Mouse (Mus musculus): Measurements from ENCODE around the gene Jak2. TPM values are rescaled to one million over a fixed set of nuclear protein-coding genes. Genes with fewer than 3 reads are reported as not detected.

Jak2 gene
- total RNA-seq, 2 experiments from 2014 or later, result 16.2 to 20.1 TPM

DNA sequence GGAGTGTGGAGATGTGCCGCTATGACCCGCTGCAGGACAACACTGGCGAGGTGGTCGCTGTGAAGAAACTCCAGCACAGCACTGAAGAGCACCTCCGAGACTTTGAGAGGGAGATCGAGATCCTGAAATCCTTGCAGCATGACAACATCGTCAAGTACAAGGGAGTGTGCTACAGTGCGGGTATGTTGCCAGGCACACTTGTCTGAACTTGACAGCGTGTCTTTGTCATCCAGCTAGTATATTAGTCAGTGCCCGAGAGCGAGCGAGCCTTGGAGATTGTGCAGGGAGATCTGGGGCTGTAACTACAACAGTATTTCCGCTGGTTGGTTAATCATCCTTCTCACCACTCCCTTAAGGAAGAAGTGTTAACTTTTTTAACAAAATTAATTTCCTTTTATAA is 49.3 kb downstream of the Jak2 start:
- no peak for DNase-seq

DNA sequence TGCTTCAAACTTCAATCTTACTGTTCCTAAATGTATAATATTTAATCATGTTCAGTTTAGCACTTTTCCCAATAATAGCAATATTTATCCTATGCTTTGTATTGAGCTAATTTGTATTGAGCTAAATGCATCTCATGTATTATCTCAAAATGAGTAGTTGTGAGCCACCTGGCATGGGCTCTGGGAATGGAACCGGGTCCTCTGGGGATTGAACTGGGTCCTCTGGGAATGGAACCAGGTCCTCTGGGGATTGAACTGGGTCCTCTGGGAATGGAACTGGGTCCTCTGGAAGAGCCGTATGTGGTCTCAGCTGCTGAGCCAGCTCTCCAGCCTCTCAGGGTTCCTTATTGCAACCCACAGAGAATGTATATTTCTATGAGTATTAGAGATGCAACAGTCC is 50.5 kb downstream of the Jak2 start:
- no peak for DNase-seq

DNA sequence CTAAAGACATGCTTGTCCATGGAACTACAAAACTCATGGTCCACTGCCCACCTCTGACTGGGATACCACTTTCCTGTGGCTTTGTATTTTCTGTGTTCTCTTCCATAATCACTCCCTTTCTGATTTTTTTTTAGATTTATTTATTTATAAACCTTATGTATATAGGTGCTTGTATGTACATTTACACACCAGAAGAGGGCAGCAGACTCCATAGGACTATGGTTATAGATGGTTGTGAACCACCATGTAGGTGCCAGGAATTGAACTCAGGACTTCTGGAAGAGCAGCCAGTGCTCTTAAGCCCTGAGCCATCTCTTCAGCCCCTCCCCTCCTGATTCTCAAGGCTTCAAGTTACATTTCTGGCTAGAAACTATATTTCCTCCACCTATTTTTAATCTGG is 57.2 kb downstream of the Jak2 start:
- no peak for DNase-seq

DNA sequence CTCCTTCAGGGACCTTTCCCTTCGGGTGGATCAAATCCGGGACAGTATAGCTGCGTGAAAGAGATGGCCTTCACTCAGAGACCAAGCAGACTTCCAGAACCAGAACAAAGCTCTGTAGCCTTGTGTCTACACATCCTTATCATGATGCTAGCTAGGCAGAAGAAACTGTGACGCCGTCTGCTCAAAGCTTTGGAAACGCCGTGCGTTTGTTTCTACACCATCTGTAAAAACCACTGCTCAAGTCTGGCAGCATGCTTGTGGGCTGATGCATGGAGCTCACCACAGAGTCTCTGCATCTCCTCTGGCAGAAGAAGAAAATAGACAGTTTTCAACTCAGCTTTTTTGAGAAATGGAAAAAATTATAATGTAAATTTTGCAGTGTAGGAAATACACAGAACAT is 60.2 kb downstream of the Jak2 start:
- no peak for DNase-seq

DNA sequence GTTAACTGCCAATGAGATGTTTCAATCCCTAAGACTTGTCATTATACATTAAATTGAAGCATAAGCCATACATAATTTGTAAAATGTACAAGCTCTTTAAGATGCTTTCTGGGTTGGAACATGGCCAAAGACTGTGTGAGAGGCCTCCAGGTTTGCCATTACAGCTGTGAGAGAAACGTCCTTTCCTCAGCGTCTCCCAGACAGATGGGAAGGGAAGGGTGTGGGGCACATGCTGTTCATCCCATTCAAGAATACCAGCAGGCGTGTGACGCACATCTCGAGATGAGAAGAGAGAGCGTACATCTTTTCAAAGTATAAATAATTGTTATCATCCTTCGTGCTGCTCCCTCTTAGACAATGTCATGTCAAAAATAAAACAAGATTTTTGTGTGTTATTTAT is 61.0 kb downstream of the Jak2 start:
- DNase-seq, result no peak

DNA sequence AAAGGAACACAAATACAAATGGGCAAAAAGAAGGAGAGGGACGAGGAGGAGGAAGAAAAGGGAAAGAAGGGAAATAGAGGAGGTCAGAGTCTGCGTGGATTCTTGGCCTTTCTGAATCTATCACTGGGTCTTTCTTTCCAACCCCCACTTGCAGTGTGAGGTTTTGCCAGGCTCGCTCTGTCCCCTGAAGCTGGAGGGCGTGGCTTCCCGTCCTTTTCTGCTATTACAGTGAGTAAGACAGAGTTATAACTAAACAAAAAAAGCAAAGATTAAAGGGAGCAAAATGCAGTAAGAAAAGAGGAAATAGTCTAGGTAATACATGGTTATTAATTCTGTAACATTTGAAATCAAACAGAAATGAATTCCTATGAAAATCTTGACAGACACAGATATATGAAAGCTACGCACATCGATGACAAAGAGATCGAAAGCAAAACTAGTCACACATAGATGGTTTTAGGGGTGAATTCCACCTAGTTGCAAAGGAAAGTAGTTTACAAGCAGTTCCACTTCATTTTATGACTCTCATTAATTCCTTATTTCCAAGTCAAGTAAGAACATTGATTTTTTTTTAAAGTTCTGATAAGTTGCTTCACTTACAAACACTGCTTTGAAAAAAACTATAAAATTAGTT is 71.9 kb downstream of the Jak2 start:
- DNase-seq, result no peak

DNA sequence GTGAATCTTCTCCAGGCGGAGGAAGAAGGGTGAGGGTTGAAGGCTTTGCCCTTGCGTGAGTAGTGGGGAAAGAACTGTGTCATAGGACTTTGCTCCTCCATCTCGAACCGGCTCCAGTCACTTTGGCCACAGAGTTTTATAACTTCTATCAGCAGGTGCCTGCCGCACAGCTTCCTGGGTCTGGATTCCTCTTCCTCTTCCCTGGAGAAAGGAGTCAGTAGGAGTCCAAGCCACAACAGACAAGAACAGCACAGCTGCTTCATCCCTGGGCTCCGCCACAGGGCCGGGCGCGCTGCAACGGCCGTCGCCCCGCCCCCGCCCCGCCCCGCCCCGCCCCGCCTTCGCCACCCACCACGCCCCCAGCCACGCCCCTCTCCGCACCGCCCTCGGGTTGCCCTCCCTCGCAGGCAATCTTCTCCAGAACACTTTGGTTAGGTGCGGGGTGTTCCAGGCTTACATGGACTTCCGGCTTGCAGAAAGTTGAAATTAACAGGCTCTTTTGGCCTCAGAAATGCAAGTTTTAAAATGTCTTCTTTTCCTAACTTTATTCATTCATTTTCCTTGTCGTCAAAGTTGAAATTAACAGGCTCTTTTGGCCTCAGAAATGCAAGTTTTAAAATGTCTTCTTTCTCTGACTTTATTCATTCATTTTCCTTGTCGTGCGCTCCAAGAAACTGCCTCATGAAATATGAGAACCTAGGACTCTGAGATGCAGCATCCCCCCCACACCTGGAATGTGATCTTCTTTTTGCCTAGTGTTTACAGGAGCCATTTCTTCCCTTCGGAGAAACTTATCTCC is 73.6 kb downstream of the Jak2 start, which contains the start of gene Insl6:
Gene Insl6 (minus strand): TSS at position 304 of the 799 bp plus-strand sequence.
- DNase-seq, result peak; percentile 64 to 81

DNA sequence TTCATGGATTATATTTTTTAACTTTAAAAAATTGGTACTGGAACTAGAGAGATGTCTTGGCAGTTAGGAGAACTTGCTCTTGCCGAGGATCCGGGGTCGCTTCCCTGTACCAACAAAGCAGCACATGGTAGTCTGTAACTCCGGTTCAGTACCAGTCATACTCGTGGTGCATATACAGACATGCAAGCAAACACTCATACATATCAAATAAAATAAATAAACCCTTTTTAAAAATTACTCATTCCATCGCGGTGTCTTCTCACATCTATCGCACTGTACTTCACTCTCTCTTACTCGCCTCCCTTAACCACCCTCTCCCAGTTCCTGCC is 74.2 kb downstream of the Jak2 start:
- DNase-seq, result no peak

DNA sequence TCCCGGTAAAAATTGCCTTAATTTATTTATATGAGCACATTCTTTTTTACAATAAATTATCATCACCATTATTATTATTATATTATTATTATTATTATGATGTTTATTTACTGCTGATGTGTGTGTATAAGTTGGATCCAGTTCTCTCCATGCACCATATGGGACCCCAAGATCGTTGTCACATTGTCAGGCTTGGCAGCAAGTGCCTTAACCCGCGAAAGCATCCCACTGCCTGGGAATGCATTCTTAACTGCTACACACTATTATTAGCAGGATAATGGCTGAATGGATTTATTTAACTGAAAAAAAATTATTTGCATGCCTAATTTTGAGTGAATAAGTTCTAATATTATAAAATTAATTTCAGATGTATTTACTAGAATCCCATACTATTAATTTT is 74.8 kb downstream of the Jak2 start:
- DNase-seq, result no peak

DNA sequence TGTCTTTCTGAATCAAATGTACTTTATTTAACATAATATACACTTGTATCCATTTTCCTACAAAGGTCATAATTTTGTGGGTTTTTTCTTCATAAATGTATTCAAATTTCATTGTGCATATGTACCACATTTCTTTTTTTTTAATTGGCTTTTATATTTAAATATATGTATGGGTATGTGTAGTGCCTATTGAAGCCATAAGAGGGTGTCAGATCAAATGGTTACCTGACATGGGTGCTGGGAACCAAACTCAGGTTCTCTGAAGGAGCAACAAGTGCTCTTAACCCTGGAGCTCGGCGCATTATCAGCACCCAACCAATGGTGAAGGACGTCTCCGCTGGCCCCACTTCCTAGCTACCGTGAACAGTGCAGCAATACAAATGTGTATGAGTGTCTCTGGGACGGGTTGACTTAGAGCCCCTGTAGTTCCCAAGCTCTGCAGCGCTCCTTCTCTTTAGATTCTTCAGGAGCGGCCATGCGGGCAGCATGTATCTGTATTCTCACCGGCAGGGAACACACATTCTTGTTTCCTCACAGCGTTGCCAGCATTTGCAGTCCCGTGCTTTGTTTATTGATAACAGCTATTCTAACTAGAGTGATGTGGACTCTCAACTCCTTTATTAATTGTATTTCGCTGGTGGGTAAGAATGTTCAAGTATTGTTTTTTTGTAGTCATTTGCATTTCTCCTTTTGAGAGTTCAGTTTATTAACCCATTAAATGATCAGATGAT is 75.4 kb downstream of the Jak2 start:
- no peak for DNase-seq

DNA sequence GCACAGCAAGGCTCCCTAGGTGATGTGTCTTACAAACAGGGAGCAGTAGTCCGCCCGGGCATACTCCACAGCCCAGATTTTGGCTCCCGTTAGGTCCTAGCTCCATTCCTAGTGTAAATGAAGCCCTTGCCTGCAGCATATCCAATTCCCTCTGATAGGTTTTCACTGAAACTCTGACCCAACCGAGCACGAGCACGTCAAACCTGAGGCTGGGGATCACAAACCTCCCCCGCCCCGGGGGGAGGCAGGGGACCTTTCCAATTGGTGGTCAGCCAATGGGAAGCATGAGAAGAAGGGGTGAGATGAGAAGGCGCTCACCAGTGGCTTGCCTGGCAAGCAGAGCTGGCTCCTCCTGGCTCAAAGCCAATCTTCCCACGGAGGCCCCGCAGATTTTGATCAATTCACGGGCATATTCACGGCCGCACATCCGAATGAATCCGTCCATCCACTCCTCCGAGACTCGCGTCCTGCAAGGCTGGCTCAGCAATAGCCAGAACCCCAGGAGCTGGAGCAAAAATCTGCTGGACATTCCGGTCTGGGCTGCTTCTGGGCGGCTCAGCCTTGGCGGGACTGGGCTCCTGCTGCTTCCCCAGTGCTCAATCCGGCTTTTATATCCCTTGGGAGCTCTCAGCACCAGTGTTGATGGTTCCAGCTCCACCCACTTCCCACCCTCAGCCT is 82.6 kb downstream of the Jak2 start, which contains the start of gene Rln1:
Gene Rln1 (minus strand): TSS at position 603 of the 678 bp plus-strand sequence.
- DNase-seq, result peak; percentile 14 to 29

DNA sequence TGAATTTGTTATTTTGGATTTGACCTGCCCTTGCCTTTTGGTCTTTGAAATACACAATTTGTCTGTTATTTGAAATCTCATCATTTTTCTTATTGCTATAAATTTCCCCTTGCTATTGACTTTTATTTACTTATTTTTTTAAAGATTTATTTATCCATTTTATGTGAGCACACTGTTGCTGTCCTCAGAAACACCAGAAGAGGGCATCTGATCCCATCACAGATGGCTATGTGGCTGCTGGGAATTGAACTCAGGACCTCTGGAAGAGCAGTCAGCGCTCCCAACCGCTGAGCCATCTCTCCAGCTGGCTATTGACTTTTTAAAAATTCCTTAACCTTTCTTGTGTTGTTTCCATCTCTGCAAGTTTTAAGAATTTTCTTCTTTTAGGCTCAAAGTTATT is 85.0 kb downstream of the Jak2 start:
- no peak for DNase-seq

DNA sequence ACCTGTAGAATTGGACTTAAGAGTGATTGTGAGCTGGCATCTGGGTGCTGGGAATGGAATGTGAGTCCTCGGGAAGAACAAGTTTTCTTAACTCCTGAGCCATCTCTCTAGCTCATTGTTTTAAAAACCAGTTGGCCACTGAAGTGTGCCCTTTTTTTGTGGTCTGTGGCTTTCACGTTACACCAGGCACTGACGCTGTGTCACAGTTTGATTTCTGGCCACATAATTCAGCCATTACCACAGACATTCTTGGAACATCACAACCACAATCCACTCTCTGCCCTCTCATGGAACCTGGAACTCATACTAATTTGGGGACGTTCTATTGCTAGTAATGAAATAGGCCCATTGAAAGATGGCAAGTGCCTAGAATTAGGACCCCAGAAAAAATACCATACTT is 89.4 kb downstream of the Jak2 start:
- no peak for DNase-seq

DNA sequence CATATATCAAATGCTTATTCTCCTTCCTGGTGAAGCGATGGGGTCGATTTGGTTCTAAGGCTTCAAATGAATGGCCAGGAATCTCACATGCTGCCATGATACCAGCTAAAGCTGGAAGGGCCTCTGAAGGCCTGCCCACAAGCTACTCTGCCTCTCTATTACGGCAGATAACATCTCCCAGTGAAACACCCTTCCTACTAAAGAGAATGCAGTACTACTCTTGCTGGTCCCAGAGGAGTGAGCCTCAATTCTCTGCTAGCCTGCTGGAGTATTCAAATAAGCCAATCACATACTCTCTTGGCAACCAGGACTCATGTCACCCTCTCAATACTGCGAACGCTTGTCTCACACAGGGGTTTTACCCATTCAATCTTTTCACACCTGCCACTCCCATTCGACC is 90.7 kb downstream of the Jak2 start:
- no peak for DNase-seq

DNA sequence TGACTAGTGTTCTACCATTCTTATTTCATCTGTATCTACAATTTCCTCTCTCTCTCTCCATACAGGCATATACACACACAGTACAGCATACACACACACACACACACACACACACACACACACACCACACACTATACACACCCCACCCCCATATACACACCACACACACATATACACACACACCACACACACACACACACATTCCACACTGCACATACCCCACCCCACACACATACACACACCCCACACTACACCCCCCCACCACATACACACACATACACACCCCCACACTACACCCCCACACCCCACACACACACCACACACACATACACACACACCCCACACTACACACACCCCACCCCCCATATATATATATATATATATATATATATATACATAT is 93.2 kb downstream of the Jak2 start:
- DNase-seq, result no peak

DNA sequence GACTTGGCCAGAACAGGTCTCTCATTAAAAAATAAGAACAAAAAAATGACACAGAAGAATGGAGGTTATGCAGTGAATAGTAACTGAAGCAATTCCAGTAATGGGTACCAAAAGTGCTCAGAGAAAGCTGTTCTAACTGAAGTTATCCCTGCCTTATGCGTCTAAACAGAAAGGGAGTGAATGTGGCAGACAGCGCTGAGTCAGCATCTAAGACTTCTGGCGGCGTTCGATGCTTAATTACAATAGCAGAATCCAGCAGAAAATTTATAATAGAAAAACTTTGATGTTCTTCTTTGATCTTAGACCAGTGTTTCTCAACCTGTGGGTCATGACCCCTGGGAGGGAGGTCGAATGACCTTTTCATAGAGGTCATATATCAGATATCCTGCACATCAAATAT is 94.0 kb downstream of the Jak2 start:
- DNase-seq, result no peak

DNA sequence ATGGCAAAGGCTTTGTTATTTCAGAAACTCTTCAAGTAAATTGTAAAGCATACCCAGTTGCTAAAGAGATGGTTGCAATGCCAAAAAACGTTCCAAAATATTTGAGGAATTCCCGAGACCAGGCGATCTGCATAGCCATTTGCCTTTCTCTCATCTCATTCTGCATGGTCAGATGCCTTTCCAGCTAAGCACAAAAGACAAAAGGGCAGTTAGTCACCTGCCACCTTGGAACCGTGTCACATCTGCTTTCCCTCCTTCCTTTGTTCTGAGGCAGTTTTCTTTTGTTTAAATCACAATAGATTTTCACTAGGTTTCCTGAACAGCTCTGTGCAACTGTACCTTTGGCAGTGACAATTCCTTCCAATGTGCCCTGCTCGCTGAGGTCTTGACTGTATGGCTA is 99.4 kb downstream of the Jak2 start:
- DNase-seq, result no peak

DNA sequence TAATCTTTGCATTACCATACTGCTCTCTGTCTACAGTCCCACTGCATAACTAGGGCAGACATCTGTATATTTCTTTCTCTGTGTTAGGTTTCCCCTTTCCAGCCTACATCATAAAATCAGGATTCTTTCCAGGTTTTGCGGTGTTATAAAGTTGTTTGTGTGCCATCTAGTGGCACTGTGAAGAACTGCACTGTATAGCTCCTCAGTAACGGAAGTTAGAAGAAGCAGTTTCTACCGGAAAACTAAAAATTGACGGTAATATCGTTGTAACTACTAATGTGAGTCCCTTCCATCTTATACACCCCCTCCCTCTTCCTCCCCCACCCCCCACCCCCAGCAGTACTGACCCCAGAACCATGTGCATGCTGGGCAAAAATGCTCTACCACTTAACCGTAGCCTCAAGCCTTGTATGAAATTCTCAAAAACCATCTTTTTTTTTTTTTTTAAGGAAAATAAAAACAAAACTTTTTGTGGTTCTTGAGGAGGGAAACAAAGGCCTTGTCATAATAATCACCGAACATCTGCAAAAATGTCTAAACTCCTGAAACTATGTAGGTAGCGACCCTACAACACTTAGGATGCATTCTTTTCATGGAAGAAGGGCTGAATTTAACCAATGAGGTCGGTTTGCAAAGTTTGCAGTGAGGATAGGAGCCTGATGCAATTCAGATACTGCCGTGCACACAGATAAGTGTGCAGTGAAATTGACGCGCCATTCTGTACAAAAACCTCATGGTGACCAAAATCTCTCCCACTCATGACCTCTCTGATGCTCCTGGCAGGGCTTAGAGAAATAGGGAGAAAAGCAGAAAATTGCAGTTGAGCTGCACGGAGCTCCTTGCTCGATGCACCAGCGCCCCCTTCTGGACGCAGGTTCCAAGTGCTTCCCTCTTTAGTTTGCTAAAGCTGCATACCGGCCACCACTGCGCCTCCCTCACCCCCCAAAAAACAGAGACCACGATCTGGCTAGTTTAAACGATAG is 103.6 kb downstream of the Jak2 start:
- DNase-seq, result peak; percentile 86 to 94

DNA sequence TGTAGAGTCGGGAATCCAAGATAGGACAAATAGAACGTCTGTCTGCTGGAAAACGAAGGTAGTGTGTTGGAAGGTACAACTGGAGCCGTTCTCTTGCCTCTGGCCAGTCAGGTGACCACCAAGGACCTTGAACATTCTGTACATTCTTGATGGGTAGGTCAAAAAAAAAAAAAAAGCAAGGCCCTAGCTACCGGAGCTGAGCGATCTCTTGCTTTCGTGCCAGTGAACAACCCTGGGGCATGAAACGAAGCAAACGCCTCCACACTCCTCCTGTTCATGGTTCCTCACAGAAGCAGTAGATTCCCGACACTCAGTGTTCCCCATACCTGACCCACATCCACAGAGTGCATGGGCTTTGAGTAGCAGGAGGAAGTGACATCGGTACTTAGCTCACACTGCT is 104.7 kb downstream of the Jak2 start:
- no peak for DNase-seq

DNA sequence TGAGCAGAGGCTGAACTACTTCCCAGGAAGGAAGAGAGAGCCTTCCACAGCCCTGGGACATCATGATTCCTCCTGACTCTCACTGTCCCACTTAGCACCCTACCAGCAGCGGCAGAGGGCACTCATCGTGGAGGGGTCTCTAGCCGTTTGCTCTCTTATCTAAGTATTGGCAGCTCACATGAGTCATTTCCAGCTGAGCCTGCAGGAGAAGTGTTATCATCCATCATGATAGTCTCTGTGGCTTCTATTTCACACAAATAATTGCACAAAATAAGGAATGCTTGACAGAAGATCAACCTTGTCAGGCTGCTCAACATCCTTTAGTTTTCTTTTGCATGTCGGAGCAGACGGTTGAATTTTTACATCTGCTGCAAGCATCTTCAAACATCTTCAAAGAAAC is 108.6 kb downstream of the Jak2 start:
- no peak for DNase-seq

DNA sequence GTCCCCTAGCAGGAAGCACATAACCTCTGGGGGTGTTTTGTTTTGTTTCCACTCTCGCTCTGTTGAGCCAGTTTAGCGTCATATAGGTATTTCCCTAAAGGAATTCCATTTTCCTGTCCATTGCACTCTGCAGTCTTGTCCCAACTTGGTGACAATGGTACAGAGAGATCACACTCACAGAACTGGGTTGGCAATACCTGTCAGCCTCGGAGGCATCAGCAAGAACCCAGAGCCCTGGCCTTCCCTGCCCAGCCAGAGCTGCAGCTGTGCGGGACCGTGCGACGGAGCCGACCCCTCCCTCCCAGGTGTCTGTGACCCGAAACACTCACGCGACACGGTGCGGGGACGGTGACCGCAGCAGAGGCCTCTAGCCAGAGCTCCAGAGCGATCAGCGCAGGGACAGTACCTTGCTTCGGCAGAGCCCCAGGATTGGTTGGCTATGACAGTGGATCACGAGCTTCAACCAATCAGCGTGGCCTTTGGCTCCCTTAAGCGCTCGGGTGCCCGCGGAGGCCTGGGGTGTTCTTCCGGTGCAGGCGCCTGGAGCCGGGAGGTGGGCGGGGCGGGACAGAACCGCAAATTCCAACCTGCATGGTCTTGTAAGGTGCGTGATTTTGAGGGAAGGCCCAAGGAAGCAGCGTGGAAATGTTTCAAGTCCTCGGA is 110.0 kb downstream of the Jak2 start:
- DNase-seq, result peak; percentile 92 to 96

All from heart, adult 18-20 months (tissue).